Mouse (Mus musculus) liver, embryonic 18 days (tissue): ENCODE measurements around the gene Tnfsf13b. TPM values are rescaled to one million over a fixed set of nuclear protein-coding genes. Genes with fewer than 3 reads are reported as not detected.

Experiments used
- polyA plus RNA-seq: library from polyadenylated mRNA; depleted of rRNA; stranded (reverse); fragments of >200 nt; gene quantifications from 2 replicates; pipeline ENCODE4 v1.2.3, GENCODE M21; 2012; rRNA removed

Gene Tnfsf13b
- 0.93 and 1.0 TPM in 2 replicates for polyA plus RNA-seq

GRCm38 (mm10) chr8:10006156-10006985 is at the start of gene Tnfsf13b:
Gene Tnfsf13b, plus strand, starts transcription at chr8:10006467.

GRCm38 (mm10) chr8:9977573-9978314 is 28.5 kb upstream of the Tnfsf13b start, which contains the start of the genes Lig4 and Abhd13:
Gene Lig4, minus strand, starts transcription at chr8:9977686.
Gene Abhd13, plus strand, starts transcription at chr8:9977707.

Other genes starting within 250 kb of the Tnfsf13b start
- 0.16 and 0.19 TPM in 2 replicates for gene Fam155a, start 235.3 kb upstream of the Tnfsf13b start, polyA plus RNA-seq
- not detected in 2 replicates for gene Gm10217, start 142.2 kb upstream of the Tnfsf13b start, polyA plus RNA-seq
- 0.94 and 1.2 TPM in 2 replicates for gene Lig4, start 28.8 kb upstream of the Tnfsf13b start, polyA plus RNA-seq
- 3.6 and 3.8 TPM in 2 replicates for gene Abhd13, start 28.8 kb upstream of the Tnfsf13b start, polyA plus RNA-seq
- gene Myo16, start 147.4 kb downstream of the Tnfsf13b start, polyA plus RNA-seq: 0.07 and 0.12 TPM in 2 replicates